Mouse (Mus musculus) hindbrain, embryonic 11.5 days (tissue): ENCODE results near the gene Atp8a1. TPM values are rescaled to one million over a fixed set of nuclear protein-coding genes. Genes with fewer than 3 reads are reported as not detected.

ENCODE experiments used
- ATAC-seq: fragments of 200-750 bp; cut with Nextera tagmentation; 2 replicates; pipeline ENCODE4 v1.8.0; 2017; ENCODE audit warnings: mild to moderate bottlenecking, moderate TSS enrichment, moderate library complexity; ENCODE audit not compliant: low FRiP score
- DNase-seq: peaks from one replicate; pipeline ENCODE4 v3.0.0-alpha.2; 2015; ENCODE audit warnings: low spot score
- H3K27ac ChIP-seq: fragments of 300-500 bp; sonication (generic); 2 replicates; pipeline ENCODE4 v1.5.1; 2014; ENCODE audit warnings: mild to moderate bottlenecking, low read depth, low read length
- H3K27me3 ChIP-seq: fragments of 300-500 bp; sonication (generic); 2 replicates; pipeline ENCODE4 v1.6.1; 2014; ENCODE audit warnings: mild to moderate bottlenecking, low read length, moderate library complexity, mixed read lengths; ENCODE audit not compliant: control insufficient read depth, insufficient read depth
- H3K36me3 ChIP-seq: fragments of 300-500 bp; sonication (generic); 2 replicates; pipeline ENCODE4 v1.6.1; 2014; ENCODE audit warnings: mild to moderate bottlenecking, low read length, moderate library complexity, mixed read lengths; ENCODE audit not compliant: control insufficient read depth, insufficient read depth
- H3K4me1 ChIP-seq: fragments of 300-500 bp; sonication (generic); replicated peaks from 2 replicates; pipeline ENCODE4 v1.6.1; 2014; ENCODE audit warnings: low read length, mixed read lengths; ENCODE audit not compliant: control insufficient read depth, insufficient read depth
- H3K4me2 ChIP-seq: fragments of 300-500 bp; sonication (generic); replicated peaks from 2 replicates; pipeline ENCODE4 v1.6.1; 2014; ENCODE audit warnings: mild to moderate bottlenecking, low read depth, low read length
- H3K4me3 ChIP-seq: fragments of 300-500 bp; sonication (generic); 2 replicates; pipeline ENCODE4 v1.5.1; 2014; ENCODE audit warnings: low read depth, low read length
- H3K9ac ChIP-seq: fragments of 300-500 bp; sonication (generic); 2 replicates; pipeline ENCODE4 v1.6.1; 2014; ENCODE audit warnings: low read depth, low read length
- H3K9me3 ChIP-seq: fragments of 300-500 bp; sonication (generic); 2 replicates; pipeline ENCODE4 v1.6.1; 2016; ENCODE audit warnings: low read length; ENCODE audit not compliant: control insufficient read depth
- WGBS: fragments of 180-500 bp; shearing (Covaris S2); extraction: QIAGEN DNeasy Blood & Tissue Kit; methylation state at CpG from one replicate; pipeline ENCODE4 v1.1.7; 2014; 5-methylcytosine and 5-hydroxymethylcytosine counted together
- polyA plus RNA-seq: library from polyadenylated mRNA; unstranded; fragments of >200 nt; fragmentation: Nextera tagmentation; extraction: Ambion mirVana; gene quantifications from 2 replicates; pipeline ENCODE4 v1.2.1, GENCODE M21; 2014

Gene Atp8a1
- polyA plus RNA-seq, 1 experiment from 2014 or later: 24.8 TPM

- no peaks in the 10 kb centered on the region for H3K27me3 ChIP-seq
- no peak overlapping the region for H3K4me2 ChIP-seq
- H3K4me3 ChIP-seq: no peak overlapping the region
- no peaks in the 10 kb centered on the region for H3K36me3 ChIP-seq
- no peak overlapping the region for H3K27ac ChIP-seq
- no peak overlapping the region for H3K9ac ChIP-seq
- no peaks in the 10 kb centered on the region for H3K4me1 ChIP-seq
- DNase-seq (no peak), ATAC-seq (no peak)
- 66% methylated on average over 6 of the region's 6 CpGs for WGBS
- no peaks in the 10 kb centered on the region for H3K9me3 ChIP-seq
These were observed 274.6 kb downstream of the Atp8a1 start for GRCm38 (mm10) chr5:67572552-67573155.

Other genes with a start within 250 kb of the Atp8a1 start
- 3.3 and 5.1 TPM in 2 replicates for gene Shisa3, start 239.6 kb downstream of the Atp8a1 start, polyA plus RNA-seq
- gene Gm5108, start 94.2 kb upstream of the Atp8a1 start, polyA plus RNA-seq: not detected in 2 replicates
- gene Gm21905, start 99.0 kb upstream of the Atp8a1 start, polyA plus RNA-seq: not detected in 2 replicates
- 0.15 and 0.38 TPM in 2 replicates for gene Grxcr1, start 184.4 kb upstream of the Atp8a1 start, polyA plus RNA-seq